Mouse (Mus musculus) C2C12 (cell line): Measurements from ENCODE around the gene Elfn1.

Source experiments
- CEBPB ChIP-seq: IDR thresholded peaks from one replicate; pipeline ENCODE4 v1.6.1; 2011; ENCODE audit warnings: low read depth, mild to moderate bottlenecking, control low read depth, moderate library complexity
- CTCF ChIP-seq: IDR thresholded peaks from one replicate; pipeline ENCODE4 v1.5.1; 2011; ENCODE audit not compliant: control insufficient read depth, insufficient read depth, insufficient read length
- MAX ChIP-seq: IDR thresholded peaks from one replicate; pipeline ENCODE4 v1.6.1; 2011; ENCODE audit warnings: mild to moderate bottlenecking, control low read depth
- MYOD1 ChIP-seq: IDR thresholded peaks from one replicate; pipeline ENCODE4 v1.6.1; 2011; ENCODE audit warnings: low read depth; ENCODE audit not compliant: control insufficient read depth, insufficient read length

GRCm38 (mm10) chr5:139981976-139982375, 74.2 kb downstream of the Elfn1 start:
- TF ChIP-seq CTCF (no peak), MYOD1 (no peak), MAX (no peak), CEBPB (no peak)
